Mouse (Mus musculus): ENCODE results near the gene Caln1. TPM values are rescaled to one million over a fixed set of nuclear protein-coding genes. Genes with fewer than 3 reads are reported as not detected.

Gene Caln1
- polyA plus RNA-seq, 1 experiment = not detected

GRCm38 (mm10) chr5:130333566-130333965 lies 35.7 kb upstream of the Caln1 start:
- 82% methylated on average over 7 of the region's 7 CpGs for WGBS
- Histone ChIP-seq H3K27ac (ENCODE audit: insufficient read depth, low read depth, low read length) (no peak overlapping the region), H3K4me3 (ENCODE audit: insufficient read depth, low read depth, low read length) (no peak overlapping the region), H3K4me1 (ENCODE audit: control insufficient read depth, insufficient read depth, low read length) (no peaks in the 10 kb centered on the region; the same call in 1 of the 2 replicates)
- no peak for TF ChIP-seq CTCF (IDR thresholded peaks at IDR 0.05; ENCODE audit: insufficient read depth, low read depth, low read length)
- TF ChIP-seq POLR2A (IDR thresholded peaks at IDR 0.05; ENCODE audit: insufficient read depth, low read depth, low read length) = no peak

GRCm38 (mm10) chr5:130333971-130334370 lies 35.3 kb upstream of the Caln1 start:
- TF ChIP-seq CTCF (IDR thresholded peaks at IDR 0.05; ENCODE audit: insufficient read depth, low read depth, low read length) = no peak
- no peak for TF ChIP-seq POLR2A (IDR thresholded peaks at IDR 0.05; ENCODE audit: insufficient read depth, low read depth, low read length)
- no peaks in the 10 kb centered on the region; the same call in 1 of the 2 replicates for H3K4me1 ChIP-seq (ENCODE audit: control insufficient read depth, insufficient read depth, low read length)
- 94% methylated on average over 11 of the region's 11 CpGs for WGBS

GRCm38 (mm10) chr5:130335462-130335861 lies 33.8 kb upstream of the Caln1 start:
- Histone ChIP-seq H3K27ac (ENCODE audit: insufficient read depth, low read depth, low read length) (no peak overlapping the region), H3K4me3 (ENCODE audit: insufficient read depth, low read depth, low read length) (no peak overlapping the region), H3K4me1 (ENCODE audit: control insufficient read depth, insufficient read depth, low read length) (no peaks in the 10 kb centered on the region; the same call in 1 of the 2 replicates)
- TF ChIP-seq CTCF (IDR thresholded peaks at IDR 0.05; ENCODE audit: insufficient read depth, low read depth, low read length) = no peak
- TF ChIP-seq POLR2A (IDR thresholded peaks at IDR 0.05; ENCODE audit: insufficient read depth, low read depth, low read length) = no peak
- 97% methylated on average over 4 of the region's 4 CpGs for WGBS

More at GRCm38 (mm10) chr5:130333971-130334370, 35.3 kb upstream of the Caln1 start:
- Histone ChIP-seq H3K4me3 (ENCODE audit: insufficient read depth, low read depth, low read length) (no peak overlapping the region), H3K27ac (ENCODE audit: insufficient read depth, low read depth, low read length) (no peak overlapping the region)

GRCm38 (mm10) chr5:130340656-130341055 lies 28.6 kb upstream of the Caln1 start:
- TF ChIP-seq CTCF (IDR thresholded peaks at IDR 0.05; ENCODE audit: insufficient read depth, low read depth, low read length) = no peak
- TF ChIP-seq POLR2A (IDR thresholded peaks at IDR 0.05; ENCODE audit: insufficient read depth, low read depth, low read length) = no peak
- H3K4me1 ChIP-seq (ENCODE audit: control insufficient read depth, insufficient read depth, low read length) = no peaks in the 10 kb centered on the region
- H3K27ac ChIP-seq (ENCODE audit: insufficient read depth, low read depth, low read length) = no peak overlapping the region
- no peak overlapping the region for H3K4me3 ChIP-seq (ENCODE audit: insufficient read depth, low read depth, low read length)
- 93% methylated on average over 15 of the region's 15 CpGs for WGBS

- H3K4me1 ChIP-seq (ENCODE audit: control insufficient read depth, insufficient read depth, low read length) = no peaks in the 10 kb centered on the region
- no peak overlapping the region for H3K27ac ChIP-seq (ENCODE audit: insufficient read depth, low read depth, low read length)
- 94% methylated on average over 7 of the region's 7 CpGs for WGBS
- TF ChIP-seq CTCF (IDR thresholded peaks at IDR 0.05; ENCODE audit: insufficient read depth, low read depth, low read length) (no peak), POLR2A (IDR thresholded peaks at IDR 0.05; ENCODE audit: insufficient read depth, low read depth, low read length) (no peak)
- no peak overlapping the region for H3K4me3 ChIP-seq (ENCODE audit: insufficient read depth, low read depth, low read length)
Measured at GRCm38 (mm10) chr5:130344999-130345398, 24.3 kb upstream of the Caln1 start.

GRCm38 (mm10) chr5:130345871-130346270 lies 23.4 kb upstream of the Caln1 start:
- TF ChIP-seq POLR2A (IDR thresholded peaks at IDR 0.05; ENCODE audit: insufficient read depth, low read depth, low read length) (no peak), CTCF (IDR thresholded peaks at IDR 0.05; ENCODE audit: insufficient read depth, low read depth, low read length) (no peak)
- H3K4me3 ChIP-seq (ENCODE audit: insufficient read depth, low read depth, low read length) = no peak overlapping the region
- H3K4me1 ChIP-seq (ENCODE audit: control insufficient read depth, insufficient read depth, low read length) = no peaks in the 10 kb centered on the region
- WGBS = 92% methylated on average over 2 of the region's 2 CpGs
- no peak overlapping the region for H3K27ac ChIP-seq (ENCODE audit: insufficient read depth, low read depth, low read length)

GRCm38 (mm10) chr5:130355223-130355622 lies 14.0 kb upstream of the Caln1 start:
- no peak overlapping the region for H3K4me3 ChIP-seq (ENCODE audit: insufficient read depth, low read depth, low read length)
- 49% methylated on average over 7 of the region's 7 CpGs for WGBS
- TF ChIP-seq POLR2A (IDR thresholded peaks at IDR 0.05; ENCODE audit: insufficient read depth, low read depth, low read length) (no peak), CTCF (IDR thresholded peaks at IDR 0.05; ENCODE audit: insufficient read depth, low read depth, low read length) (no peak)
- H3K4me1 ChIP-seq (ENCODE audit: control insufficient read depth, insufficient read depth, low read length) = no peaks in the 10 kb centered on the region
- H3K27ac ChIP-seq (ENCODE audit: insufficient read depth, low read depth, low read length) = no peak overlapping the region

GRCm38 (mm10) chr5:130363111-130363510 lies 6.1 kb upstream of the Caln1 start:
- 70% methylated on average over 4 of the region's 4 CpGs for WGBS
- TF ChIP-seq CTCF (IDR thresholded peaks at IDR 0.05; ENCODE audit: insufficient read depth, low read depth, low read length) (no peak), POLR2A (IDR thresholded peaks at IDR 0.05; ENCODE audit: insufficient read depth, low read depth, low read length) (no peak)

GRCm38 (mm10) chr5:130363773-130364172 lies 5.5 kb upstream of the Caln1 start:
- H3K4me1 ChIP-seq (ENCODE audit: control insufficient read depth, insufficient read depth, low read length) = no peaks in the 10 kb centered on the region
- 71% methylated on average over 3 of the region's 3 CpGs for WGBS
- H3K4me3 ChIP-seq (ENCODE audit: insufficient read depth, low read depth, low read length) = no peak overlapping the region
- no peak overlapping the region for H3K27ac ChIP-seq (ENCODE audit: insufficient read depth, low read depth, low read length)
- no peak for TF ChIP-seq CTCF (IDR thresholded peaks at IDR 0.05; ENCODE audit: insufficient read depth, low read depth, low read length)
- TF ChIP-seq POLR2A (IDR thresholded peaks at IDR 0.05; ENCODE audit: insufficient read depth, low read depth, low read length) = no peak

More at GRCm38 (mm10) chr5:130363111-130363510, 6.1 kb upstream of the Caln1 start:
- H3K27ac ChIP-seq (ENCODE audit: insufficient read depth, low read depth, low read length) = no peak overlapping the region
- no peaks in the 10 kb centered on the region for H3K4me1 ChIP-seq (ENCODE audit: control insufficient read depth, insufficient read depth, low read length)
- H3K4me3 ChIP-seq (ENCODE audit: insufficient read depth, low read depth, low read length) = no peak overlapping the region

GRCm38 (mm10) chr5:130368236-130368635 lies 1.0 kb upstream of the Caln1 start:
- 89% methylated on average over 6 of the region's 6 CpGs for WGBS
- TF ChIP-seq CTCF (IDR thresholded peaks at IDR 0.05; ENCODE audit: insufficient read depth, low read depth, low read length) (no peak), POLR2A (IDR thresholded peaks at IDR 0.05; ENCODE audit: insufficient read depth, low read depth, low read length) (no peak)
- no peak overlapping the region for H3K27ac ChIP-seq (ENCODE audit: insufficient read depth, low read depth, low read length)
- H3K4me3 ChIP-seq (ENCODE audit: insufficient read depth, low read depth, low read length) = no peak overlapping the region
- H3K4me1 ChIP-seq (ENCODE audit: control insufficient read depth, insufficient read depth, low read length) = no peaks in the 10 kb centered on the region

Data from olfactory bulb, adult 2 months (tissue).